Mouse (Mus musculus): ENCODE measurements around the gene Ninl. TPM values are rescaled to one million over a fixed set of nuclear protein-coding genes. Genes with fewer than 3 reads are reported as not detected.
A peak's percentile ranks its signal among the peaks of the same experiment; 100 is the strongest.

Ninl gene
- polyA plus RNA-seq, 1 experiment from 2014 or later = 5.0 TPM

DNA sequence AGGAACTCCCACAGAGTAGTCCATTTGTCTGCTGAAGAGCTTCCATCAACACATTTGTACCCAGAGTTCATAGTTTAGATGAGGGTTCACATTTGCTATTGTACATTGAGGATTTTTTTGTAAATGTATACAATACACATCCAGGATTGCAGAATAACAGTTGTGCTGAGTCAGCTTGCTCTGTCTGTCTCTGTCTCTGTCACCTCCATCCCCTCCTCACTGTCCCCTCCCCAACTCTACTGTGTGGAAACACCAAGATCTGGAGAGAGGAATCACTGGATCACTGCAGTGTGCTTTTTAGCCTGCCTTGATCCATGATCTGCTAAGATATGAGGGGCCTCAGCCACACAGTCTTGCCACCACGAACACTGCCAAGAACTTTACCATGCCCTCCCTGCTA, 153.4 kb downstream of the Ninl start:
- H3K27me3 ChIP-seq = no peaks in the 10 kb centered on the region
- peaks cover 3% of the 10 kb centered on the region for H3K36me3 ChIP-seq
- H3K27ac ChIP-seq = no peak overlapping the region
- H3K9ac ChIP-seq = no peak overlapping the region
- H3K4me3 ChIP-seq = no peak overlapping the region
- no peak overlapping the region for H3K4me2 ChIP-seq
- no peaks in the 10 kb centered on the region for H3K9me3 ChIP-seq
- H3K4me1 ChIP-seq (replicated peaks) = no peaks in the 10 kb centered on the region
- no peak for ATAC-seq (ENCODE audit: low FRiP score)
- WGBS = 93% methylated on average over 1 of the region's 1 CpGs

DNA sequence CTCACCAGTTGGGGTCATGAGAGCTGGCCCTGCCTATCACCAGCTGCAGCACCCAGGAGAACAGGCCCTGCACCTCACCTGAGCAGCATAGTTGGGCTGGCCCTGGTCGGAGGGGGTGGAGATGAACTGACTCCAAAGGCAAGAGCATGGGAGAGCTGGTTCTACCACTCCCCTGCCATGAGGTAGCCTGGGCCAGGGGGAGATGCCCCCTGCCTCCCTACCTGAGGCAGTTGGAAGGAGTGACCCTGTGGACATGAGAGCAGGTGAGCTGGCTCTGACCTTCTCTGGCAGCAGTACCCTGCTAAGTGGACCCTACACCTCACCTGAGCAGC, 154.4 kb downstream of the Ninl start:
- H3K4me1 ChIP-seq (replicated peaks) = no peaks in the 10 kb centered on the region
- H3K4me2 ChIP-seq = no peak overlapping the region
- H3K27ac ChIP-seq = no peak overlapping the region
- H3K9me3 ChIP-seq = no peaks in the 10 kb centered on the region
- no peaks in the 10 kb centered on the region for H3K27me3 ChIP-seq
- H3K4me3 ChIP-seq = no peak overlapping the region
- no peak overlapping the region for H3K9ac ChIP-seq
- ATAC-seq (ENCODE audit: low FRiP score) = peak; percentile 57; the same call in 1 of the 2 replicates
- WGBS = 91% methylated on average over 1 of the region's 1 CpGs
- no peaks in the 10 kb centered on the region; the same call in none of the 2 replicates for H3K36me3 ChIP-seq

Other genes with a start within 250 kb of the Ninl start
- gene Abhd12, start 134.6 kb downstream of the Ninl start, polyA plus RNA-seq (2015; fragmentation: Nextera tagmentation; extraction: Ambion mirVana) = 97.1 and 98.5 TPM in 2 replicates
- 20.9 and 22.4 TPM in 2 replicates for gene Gins1, start 134.0 kb downstream of the Ninl start, polyA plus RNA-seq (2015; fragmentation: Nextera tagmentation; extraction: Ambion mirVana)
- gene Nanp, start within 50 bp of the Ninl start, polyA plus RNA-seq (2015; fragmentation: Nextera tagmentation; extraction: Ambion mirVana) = 32.8 and 33.2 TPM in 2 replicates
- not detected in 2 replicates for gene Gm14151, start 53.0 kb upstream of the Ninl start, polyA plus RNA-seq (2015; fragmentation: Nextera tagmentation; extraction: Ambion mirVana)
- not detected in 2 replicates for gene Gm14147, start 58.9 kb upstream of the Ninl start, polyA plus RNA-seq (2015; fragmentation: Nextera tagmentation; extraction: Ambion mirVana)

Data from hindbrain, embryonic 13.5 days (tissue).